Mouse (Mus musculus) C2C12 (cell line): Measurements from ENCODE around the gene Me1. TPM values are rescaled to one million over a fixed set of nuclear protein-coding genes. Genes with fewer than 3 reads are reported as not detected.

Source experiments
- H3K27me3 ChIP-seq: one replicate; pipeline ENCODE4 v1.6.1; 2011; ENCODE audit not compliant: control insufficient read depth, insufficient read depth, insufficient read length
- H3K36me3 ChIP-seq: one replicate; pipeline ENCODE4 v1.6.1; 2011; ENCODE audit not compliant: control insufficient read depth, insufficient read depth
- H3K4me3 ChIP-seq: one replicate; pipeline ENCODE4 v1.5.1; 2011; ENCODE audit warnings: mild to moderate bottlenecking, control low read depth; ENCODE audit not compliant: poor library complexity, insufficient read depth, severe bottlenecking
- H3K79me2 ChIP-seq: one replicate; pipeline ENCODE4 v1.6.1; 2011; ENCODE audit not compliant: control insufficient read depth, insufficient read depth
- H3K79me3 ChIP-seq: one replicate; pipeline ENCODE4 v1.6.1; 2011; ENCODE audit warnings: low read depth, control low read depth
- H3ac ChIP-seq: one replicate; pipeline ENCODE3; 2011; ENCODE audit warnings: low read depth; ENCODE audit not compliant: control insufficient read depth, insufficient read length
- CEBPB ChIP-seq: IDR thresholded peaks from one replicate; pipeline ENCODE4 v1.6.1; 2011; ENCODE audit warnings: low read depth, mild to moderate bottlenecking, control low read depth, moderate library complexity
- CTCF ChIP-seq: IDR thresholded peaks from one replicate; pipeline ENCODE4 v1.5.1; 2011; ENCODE audit not compliant: control insufficient read depth, insufficient read depth, insufficient read length
- FOSL1 ChIP-seq: IDR thresholded peaks from one replicate; pipeline ENCODE4 v1.8.0; 2011; ENCODE audit warnings: mild to moderate bottlenecking, low read length; ENCODE audit not compliant: poor library complexity, insufficient read depth, severe bottlenecking
- MAX ChIP-seq: IDR thresholded peaks from one replicate; pipeline ENCODE4 v1.6.1; 2011; ENCODE audit warnings: mild to moderate bottlenecking, control low read depth
- MYOD1 ChIP-seq: IDR thresholded peaks from one replicate; pipeline ENCODE4 v1.6.1; 2011; ENCODE audit warnings: low read depth; ENCODE audit not compliant: control insufficient read depth, insufficient read length
- MYOG ChIP-seq: IDR thresholded peaks from one replicate; pipeline ENCODE4 v1.6.1; 2011; ENCODE audit not compliant: control insufficient read depth, insufficient read length; ENCODE audit errors: extremely low read depth
- USF1 ChIP-seq: IDR thresholded peaks from one replicate; pipeline ENCODE4 v1.6.1; 2011; ENCODE audit warnings: low read depth, mild to moderate bottlenecking, control low read depth, moderate library complexity
- polyA plus RNA-seq: library from polyadenylated mRNA; unstranded; fragments of >200 nt; fragmentation: generic; extraction: Trizol; gene quantifications from one replicate; pipeline ENCODE4 v1.2.1, GENCODE M21; 2012; ENCODE audit warnings: missing spikeins

The Me1 gene
- polyA plus RNA-seq, 1 experiment: 50.1 TPM

GRCm38 (mm10) chr9:86692676-86693075, 3.1 kb downstream of the Me1 start:
- peaks cover 52% of the 10 kb centered on the region for H3K79me3 ChIP-seq
- peaks cover 79% of the 10 kb centered on the region for H3K79me2 ChIP-seq
- no peaks in the 10 kb centered on the region for H3K36me3 ChIP-seq
- H3K27me3 ChIP-seq: no peaks in the 10 kb centered on the region
- no peak for TF ChIP-seq CEBPB
- no peak for TF ChIP-seq USF1
- TF ChIP-seq MAX: no peak
- TF ChIP-seq FOSL1: no peak
- no peak for TF ChIP-seq MYOG
- no peak for TF ChIP-seq MYOD1
- TF ChIP-seq CTCF: no peak
- H3K4me3 ChIP-seq: no peak overlapping the region
- no peak overlapping the region for H3ac ChIP-seq

- Histone ChIP-seq H3K4me3 (no peak overlapping the region), H3K79me2 (peaks cover 83% of the 10 kb centered on the region), H3K79me3 (peaks cover 56% of the 10 kb centered on the region), H3ac (no peak overlapping the region), H3K27me3 (no peaks in the 10 kb centered on the region), H3K36me3 (peaks cover 2% of the 10 kb centered on the region)
- TF ChIP-seq CTCF (no peak), MAX (no peak), USF1 (no peak), CEBPB (no peak), FOSL1 (no peak), MYOG (no peak), MYOD1 (no peak)
Observed at GRCm38 (mm10) chr9:86692251-86692650, 3.5 kb downstream of the Me1 start.

- H3K27me3 ChIP-seq: no peaks in the 10 kb centered on the region
- peaks cover 68% of the 10 kb centered on the region for H3K79me3 ChIP-seq
- H3K79me2 ChIP-seq: peaks cover 95% of the 10 kb centered on the region
- H3ac ChIP-seq: no peak overlapping the region
- TF ChIP-seq CTCF (no peak), CEBPB (no peak)
- no peak overlapping the region for H3K4me3 ChIP-seq
- peaks cover 3% of the 10 kb centered on the region for H3K36me3 ChIP-seq
Observed at GRCm38 (mm10) chr9:86691101-86691500, 4.7 kb downstream of the Me1 start.

GRCm38 (mm10) chr9:86683713-86684209, 12.0 kb downstream of the Me1 start:
- no peak overlapping the region for H3K4me3 ChIP-seq
- TF ChIP-seq MAX: no peak

GRCm38 (mm10) chr9:86682844-86683243, 12.9 kb downstream of the Me1 start:
- no peak overlapping the region for H3ac ChIP-seq
- no peak for TF ChIP-seq USF1
- TF ChIP-seq CTCF: no peak
- TF ChIP-seq CEBPB: no peak
- no peak for TF ChIP-seq MAX
- TF ChIP-seq FOSL1: no peak
- no peak for TF ChIP-seq MYOG
- no peak for TF ChIP-seq MYOD1
- H3K79me2 ChIP-seq: peaks cover 89% of the 10 kb centered on the region
- peaks cover 60% of the 10 kb centered on the region for H3K79me3 ChIP-seq
- no peak overlapping the region for H3K4me3 ChIP-seq
- peaks cover 3% of the 10 kb centered on the region for H3K36me3 ChIP-seq
- no peaks in the 10 kb centered on the region for H3K27me3 ChIP-seq

More at GRCm38 (mm10) chr9:86683713-86684209, 12.0 kb downstream of the Me1 start:
- peaks cover 68% of the 10 kb centered on the region for H3K79me3 ChIP-seq
- peaks cover 3% of the 10 kb centered on the region for H3K36me3 ChIP-seq
- H3K27me3 ChIP-seq: no peaks in the 10 kb centered on the region
- H3K79me2 ChIP-seq: peaks cover 96% of the 10 kb centered on the region
- H3ac ChIP-seq: no peak overlapping the region

- no peak overlapping the region for H3K4me3 ChIP-seq
- H3ac ChIP-seq: no peak overlapping the region
- H3K36me3 ChIP-seq: peaks cover 5% of the 10 kb centered on the region
- no peaks in the 10 kb centered on the region for H3K27me3 ChIP-seq
- H3K79me3 ChIP-seq: peaks cover 55% of the 10 kb centered on the region
- TF ChIP-seq CEBPB (no peak), FOSL1 (no peak), MAX (no peak), USF1 (no peak), CTCF (no peak), MYOD1 (no peak), MYOG (no peak)
- peaks cover 84% of the 10 kb centered on the region for H3K79me2 ChIP-seq
Observed at GRCm38 (mm10) chr9:86682278-86682677, 13.5 kb downstream of the Me1 start.

GRCm38 (mm10) chr9:86680431-86680830, 15.3 kb downstream of the Me1 start:
- TF ChIP-seq USF1 (no peak), MAX (no peak), MYOG (no peak), FOSL1 (no peak), MYOD1 (no peak), CTCF (no peak), CEBPB (no peak)
- no peak overlapping the region for H3ac ChIP-seq
- H3K36me3 ChIP-seq: peaks cover 16% of the 10 kb centered on the region
- H3K27me3 ChIP-seq: no peaks in the 10 kb centered on the region
- H3K4me3 ChIP-seq: no peak overlapping the region
- peaks cover 38% of the 10 kb centered on the region for H3K79me3 ChIP-seq
- peaks cover 65% of the 10 kb centered on the region for H3K79me2 ChIP-seq
